Mouse (Mus musculus): ENCODE data around the gene Gm49630. TPM values are rescaled to one million over a fixed set of nuclear protein-coding genes. Genes with fewer than 3 reads are reported as not detected.
"Not testable (repeated sequence)": the region's sequence is repeated elsewhere in the genome, so short reads cannot be mapped to it uniquely, and the experiment has no call there.

Gene Gm49630
- total RNA-seq, 2 experiments from 2014 or later, result not detected

DNA sequence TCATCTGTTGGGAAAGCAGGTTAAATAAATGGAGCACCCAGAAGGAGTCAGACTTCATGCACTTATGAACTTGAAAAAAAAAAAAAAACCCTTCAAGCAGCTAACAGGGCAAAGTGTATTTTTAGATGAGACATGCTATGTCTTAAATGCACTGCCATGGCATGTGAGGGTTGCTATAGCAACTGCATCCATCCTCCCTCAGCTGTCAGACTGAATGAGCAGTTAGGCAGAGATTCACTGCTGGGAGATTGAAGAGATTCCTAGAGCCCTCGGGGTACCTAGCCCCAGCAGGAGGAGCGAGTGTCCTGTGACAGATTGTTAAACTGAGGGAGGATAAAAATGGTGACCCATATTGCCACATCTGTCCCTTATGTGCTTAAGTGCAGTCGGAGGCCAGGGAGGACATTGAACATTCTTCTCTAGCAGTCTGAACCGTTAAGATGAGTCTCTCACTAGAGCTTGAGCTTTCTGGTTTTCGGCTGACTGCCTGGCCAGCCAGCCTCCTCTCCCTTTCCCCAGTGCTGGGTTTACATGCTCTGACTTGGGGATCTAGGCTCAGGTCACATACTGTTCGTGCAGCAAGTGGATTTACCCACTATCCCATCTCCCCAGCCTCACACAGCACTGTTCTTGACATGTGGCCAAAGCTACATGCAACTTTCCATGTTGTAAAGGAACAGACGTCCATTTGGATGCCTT is 5.0 kb downstream of the Gm49630 start:
- not testable (repeated sequence) for DNase-seq

DNA sequence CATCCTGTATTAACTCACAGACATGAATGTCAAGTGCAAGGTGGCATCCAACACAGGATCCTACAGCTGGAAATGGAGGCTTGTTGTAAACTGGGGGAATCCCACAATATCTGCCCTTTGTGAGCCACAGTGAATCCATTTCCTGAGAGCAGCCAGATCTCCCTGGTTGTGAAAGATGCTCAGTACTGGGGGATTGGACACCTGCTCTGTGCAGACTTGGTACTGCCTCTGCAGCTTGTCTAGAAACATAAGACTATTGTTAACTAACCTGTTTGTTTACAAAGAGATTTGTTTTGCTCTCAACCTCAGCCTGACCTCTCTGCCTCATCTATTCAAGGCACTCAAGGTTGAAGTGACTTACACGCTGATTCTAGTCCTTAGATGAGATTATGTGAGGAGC is 5.5 kb downstream of the Gm49630 start:
- not testable (repeated sequence) for DNase-seq

DNA sequence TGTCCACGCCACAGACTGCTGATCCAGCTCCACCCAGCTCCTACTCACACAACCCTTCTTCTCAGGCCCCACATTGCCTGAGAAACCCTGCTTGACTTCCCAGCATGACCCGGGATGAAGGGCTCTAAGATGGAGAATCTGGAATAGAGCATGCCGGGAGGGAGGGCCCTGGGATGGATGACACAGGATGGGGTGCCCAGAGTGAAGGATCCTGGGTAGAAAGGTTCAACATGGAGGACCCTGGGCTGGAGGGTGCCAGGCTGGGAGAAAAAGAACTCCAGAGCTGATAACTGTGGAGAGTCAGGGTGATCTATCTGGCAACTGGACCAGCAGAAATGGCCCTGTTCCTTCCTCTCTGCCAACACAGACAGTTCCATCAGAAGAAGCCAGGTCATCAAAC is 6.2 kb downstream of the Gm49630 start:
- DNase-seq, result not testable (repeated sequence)

DNA sequence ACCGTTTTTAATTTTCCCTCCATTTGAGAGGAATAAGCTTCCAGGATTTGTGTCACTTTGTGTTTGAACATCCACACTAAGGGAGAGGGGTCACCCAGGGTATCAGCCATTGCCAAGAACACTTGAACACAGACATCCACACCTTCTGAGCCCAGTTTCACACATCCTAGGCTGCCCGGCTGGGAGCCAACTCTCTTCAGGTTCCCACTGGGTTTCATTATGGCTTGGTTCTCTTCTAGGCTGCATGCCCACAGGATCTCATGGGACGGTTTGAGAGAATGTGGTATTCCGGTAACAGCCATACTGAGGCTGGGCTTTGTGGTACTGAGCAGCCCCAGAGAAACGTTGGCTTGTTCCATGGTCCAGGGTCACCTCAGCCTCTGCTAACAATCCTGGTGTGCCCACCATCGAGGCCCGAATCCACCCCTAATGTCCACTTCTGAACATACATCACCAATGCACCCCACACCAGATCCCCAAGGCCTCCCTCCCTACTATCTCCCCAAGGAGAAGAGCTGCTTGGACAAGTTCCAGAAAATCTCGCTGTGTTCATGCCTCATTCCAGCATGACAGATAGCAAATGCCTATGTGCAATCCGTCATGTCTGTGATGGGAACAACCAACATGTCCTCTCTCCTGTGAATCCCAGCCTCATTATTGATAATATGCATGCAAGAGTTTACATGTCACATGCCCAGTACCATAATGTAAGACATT is 10.9 kb downstream of the Gm49630 start:
- DNase-seq, result not testable (repeated sequence)

DNA sequence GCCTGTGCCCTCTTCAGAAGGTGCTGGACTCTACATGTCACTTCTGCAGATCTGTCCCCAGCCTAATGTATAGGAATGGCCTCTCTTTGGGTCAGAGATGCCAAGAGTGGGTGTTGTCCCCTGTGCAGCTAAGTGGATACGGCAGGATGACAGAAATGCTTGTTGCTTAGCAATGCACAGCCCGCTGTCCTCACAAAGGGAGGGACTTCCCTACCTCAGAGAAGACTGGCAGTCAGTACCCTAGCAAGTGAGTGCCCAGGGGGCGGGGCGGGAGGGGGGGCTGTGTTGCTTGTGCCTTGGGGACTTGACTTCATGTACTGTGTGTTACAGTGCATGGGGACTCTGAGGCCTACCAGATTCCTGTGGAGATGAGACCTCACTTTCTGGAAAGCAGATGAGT is 12.0 kb downstream of the Gm49630 start:
- DNase-seq, result not testable (repeated sequence)

DNA sequence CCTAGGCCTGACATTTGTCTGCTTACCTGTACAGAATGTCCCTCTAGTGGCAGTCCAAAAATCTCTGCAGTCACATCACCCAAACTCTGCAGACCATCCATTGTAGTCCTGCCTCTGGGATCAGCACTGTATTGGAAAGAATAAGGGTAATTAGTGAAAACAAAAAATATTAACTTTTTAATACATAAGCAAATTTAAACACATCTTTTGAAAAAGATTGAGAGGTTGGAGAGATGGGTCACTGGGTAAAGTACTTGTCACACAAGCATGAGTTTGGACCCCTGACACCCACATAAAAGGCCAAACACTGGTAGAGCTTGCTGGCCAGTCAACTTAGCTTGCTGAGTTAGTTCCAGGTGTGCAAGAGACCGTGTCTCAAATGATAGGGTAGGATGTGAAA is 19.2 kb downstream of the Gm49630 start, which contains the start of gene Ttll2:
Ttll2 (minus strand) TSS at position 101 of the 400 bp plus-strand sequence.
- not testable (repeated sequence) for DNase-seq

DNA sequence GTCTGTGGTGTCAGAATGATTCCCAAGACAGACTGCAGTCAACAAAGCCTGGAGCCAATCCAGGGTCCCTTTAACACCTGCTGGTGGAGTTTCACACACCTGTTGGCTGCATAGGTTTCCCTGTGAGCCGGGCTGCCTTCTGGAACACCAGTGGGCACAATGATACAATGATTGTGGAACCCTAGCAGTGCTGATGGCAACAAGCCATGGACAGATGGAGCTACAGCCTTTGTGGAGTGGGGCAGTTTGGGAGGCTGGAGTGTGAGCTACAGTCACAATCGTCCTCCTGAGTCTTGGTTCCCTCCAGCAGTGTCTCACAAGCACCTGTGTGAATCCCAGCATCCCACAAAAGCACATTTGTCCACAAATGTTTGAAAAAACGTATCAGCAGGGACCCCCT is 23.0 kb downstream of the Gm49630 start:
- not testable (repeated sequence) for DNase-seq

DNA sequence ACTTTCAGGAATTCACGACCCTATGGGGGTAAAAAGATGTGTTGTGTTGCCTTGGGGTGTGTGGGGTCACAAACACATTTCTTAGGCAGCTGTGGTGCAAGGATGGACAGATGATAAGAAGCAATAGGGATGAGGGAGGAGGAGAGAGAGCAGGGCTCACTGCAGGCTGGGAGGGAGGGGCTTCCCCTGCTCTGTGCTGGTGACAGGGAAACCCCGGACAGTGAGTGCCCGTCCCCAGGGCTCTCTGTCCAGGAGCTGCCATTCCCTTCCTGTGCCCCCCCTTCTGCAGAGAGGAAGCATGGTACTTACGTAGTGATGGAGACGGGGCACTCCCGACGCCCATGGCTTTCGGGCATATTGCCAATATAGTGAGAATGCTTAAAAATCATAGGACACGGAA is 34.4 kb downstream of the Gm49630 start:
- DNase-seq, result not testable (repeated sequence)

DNA sequence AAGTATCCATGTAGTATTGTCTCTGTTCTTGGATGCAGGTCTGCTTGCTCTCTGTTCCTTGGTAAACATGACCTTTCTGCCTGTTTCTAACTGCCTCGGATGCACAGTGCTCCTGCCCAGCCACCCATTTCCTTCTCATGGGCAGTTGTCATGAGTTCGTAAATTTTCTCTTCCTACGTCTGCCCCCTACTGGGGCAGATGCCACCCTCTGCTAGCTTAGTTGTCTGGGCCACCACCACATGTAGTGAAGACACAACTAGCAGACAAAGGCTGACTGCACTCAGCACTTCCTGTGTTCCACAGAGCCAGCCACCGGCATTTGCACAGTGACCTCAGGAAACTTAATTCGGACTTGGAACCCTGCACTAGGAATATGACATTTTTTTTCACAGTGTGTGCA is 39.0 kb downstream of the Gm49630 start:
- not testable (repeated sequence) for DNase-seq

DNA sequence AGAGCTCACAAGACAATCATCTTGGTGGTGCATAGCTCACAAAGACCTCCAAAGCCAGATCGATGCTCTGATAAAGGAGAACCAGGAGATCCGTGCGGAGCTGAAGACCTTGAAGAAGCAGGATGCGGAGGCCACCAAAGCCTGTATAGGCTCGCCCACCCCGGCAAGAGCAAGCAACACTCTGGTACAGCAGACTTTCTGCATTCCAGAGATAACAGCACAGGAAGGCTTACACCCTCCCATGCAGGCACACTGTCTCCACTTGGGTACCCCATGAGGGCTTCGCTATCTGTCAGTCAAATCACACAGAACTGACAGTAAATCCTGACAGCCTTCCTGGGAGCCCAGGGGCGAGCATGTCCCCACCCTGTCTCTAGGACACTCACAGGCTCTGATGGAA is 45.4 kb downstream of the Gm49630 start:
- DNase-seq, result not testable (repeated sequence)

DNA sequence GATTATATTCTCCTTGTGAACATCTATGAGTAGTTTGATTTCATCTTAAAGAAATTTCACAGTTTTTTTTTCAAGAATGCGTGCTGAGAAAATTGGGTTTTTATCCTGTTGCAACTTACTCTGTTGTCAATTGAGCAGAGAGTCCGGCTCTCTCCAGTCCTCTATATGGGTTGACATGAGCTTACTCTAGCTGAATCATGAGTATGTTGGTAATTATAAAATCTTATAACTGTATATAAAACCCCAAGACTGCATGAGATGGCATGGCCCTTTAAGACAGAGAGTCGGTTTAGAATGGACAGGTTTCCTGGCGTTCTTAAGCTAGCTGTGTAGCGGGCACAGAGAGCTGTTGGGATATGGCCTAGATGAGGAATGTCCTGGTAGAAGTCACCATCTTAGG is 47.4 kb downstream of the Gm49630 start, which contains the start of gene Tcp10a:
Tcp10a (plus strand) TSS at position 301 of the 400 bp plus-strand sequence.
- not testable (repeated sequence) for DNase-seq

DNA sequence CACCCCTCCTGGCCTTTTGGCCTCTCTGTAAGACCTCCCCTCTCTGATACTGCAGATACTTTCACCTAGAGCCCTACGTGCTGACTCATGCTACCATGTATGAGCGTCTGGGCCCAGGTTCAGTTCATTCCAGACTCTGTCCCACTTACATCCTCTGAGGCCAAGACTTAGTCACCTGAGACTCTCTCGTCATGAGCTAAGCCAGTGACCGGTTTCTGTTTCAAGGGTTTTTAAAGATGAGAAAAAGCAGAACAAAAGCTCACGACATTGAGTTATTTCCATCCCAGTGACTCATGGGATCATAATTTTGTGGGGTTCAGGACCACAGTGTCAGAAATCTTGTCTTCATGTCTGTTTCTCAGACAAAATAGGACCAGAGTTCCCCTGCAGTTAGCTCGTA is 52.0 kb downstream of the Gm49630 start:
- not testable (repeated sequence) for DNase-seq

DNA sequence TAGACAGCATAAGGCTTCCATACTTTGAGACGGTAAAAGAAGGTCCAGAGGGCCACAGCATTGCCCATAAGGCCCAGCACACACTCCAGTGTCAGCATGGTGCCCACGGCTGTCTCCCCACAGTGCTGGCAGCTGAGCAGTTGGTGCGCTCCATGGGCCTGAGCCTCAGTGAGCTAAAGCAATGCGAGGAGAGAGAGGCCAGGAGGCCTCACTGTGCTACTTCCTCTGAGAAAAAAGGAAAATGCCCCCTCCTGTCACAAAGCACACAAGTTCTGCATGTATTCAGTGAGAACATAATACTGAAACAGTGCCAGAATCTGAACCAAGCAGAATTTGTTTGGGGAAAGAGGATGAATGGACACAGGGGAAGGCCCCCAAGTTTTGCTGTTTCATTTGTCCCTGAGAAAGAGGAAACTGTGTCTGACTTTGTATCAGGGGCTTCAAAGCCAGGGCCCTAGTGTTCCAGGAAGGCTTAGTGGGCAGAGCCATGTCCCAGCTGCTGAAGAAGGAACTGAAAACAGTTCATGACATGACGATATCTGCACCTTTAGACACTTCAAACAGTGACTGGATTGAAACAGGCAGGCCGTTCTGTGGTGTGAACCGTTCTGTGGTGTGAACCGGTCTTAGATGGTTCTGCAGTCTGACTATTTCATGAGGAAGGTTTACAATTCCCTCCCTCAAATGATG is 55.9 kb downstream of the Gm49630 start:
- not testable (repeated sequence) for DNase-seq

DNA sequence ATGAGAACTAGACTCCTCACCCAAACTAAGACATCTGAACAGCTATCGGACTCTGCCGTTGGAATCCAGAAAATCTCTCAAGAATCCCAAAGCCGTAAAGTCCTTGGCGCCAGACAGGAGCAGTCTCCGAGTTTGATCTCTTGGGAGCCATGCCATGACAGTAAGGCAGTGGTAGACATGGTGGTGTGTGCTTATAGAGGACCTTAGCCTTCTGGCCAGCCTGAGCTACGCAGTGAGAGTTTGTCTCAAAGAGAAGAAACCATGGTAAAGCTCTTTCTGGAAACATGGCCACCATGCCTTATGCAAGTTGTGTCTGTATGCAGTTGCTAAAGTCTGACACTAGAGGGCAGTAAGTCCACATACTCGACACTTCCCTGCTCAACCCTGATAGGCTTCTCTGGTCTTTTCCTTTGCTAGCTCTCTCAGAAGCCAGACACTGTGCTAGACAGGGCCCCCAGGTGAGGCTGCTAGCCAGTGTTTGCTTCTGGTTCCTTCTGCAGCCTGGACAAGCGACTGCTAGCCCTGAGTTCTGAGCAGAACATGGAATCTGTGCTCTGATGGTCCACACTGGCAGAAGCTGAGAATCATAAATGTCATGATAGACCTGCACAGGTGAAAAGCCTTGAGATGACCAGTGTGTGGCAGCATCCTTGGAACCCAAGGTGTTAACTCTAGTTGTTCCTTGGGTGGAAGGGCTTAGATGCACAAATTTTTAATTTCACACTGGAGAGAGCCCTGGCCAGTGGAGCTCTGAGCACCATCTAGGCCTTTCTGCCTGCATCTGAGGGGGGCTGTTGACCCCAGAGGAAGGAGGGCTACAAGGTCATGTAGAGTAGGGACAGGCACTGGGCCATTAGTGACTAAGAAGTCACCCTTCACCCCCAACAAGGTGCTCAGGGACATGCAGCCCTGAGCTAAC is 65.2 kb downstream of the Gm49630 start:
- peak; percentile 52 to 54 for DNase-seq

Other genes starting within 250 kb of the Gm49630 start
- gene Rps6ka2, start 201.9 kb downstream of the Gm49630 start, total RNA-seq (2021), result 10 to 100 TPM; 30.5 to 38.3 TPM
- under 1 TPM in 1 of 2 experiments, not detected in 1; 0.23 TPM for gene Tcp10a, start 47.3 kb downstream of the Gm49630 start, total RNA-seq (2021)
- not detected for gene Ttll2, start 19.3 kb downstream of the Gm49630 start, total RNA-seq (2021)
- gene Unc93a2, start 13.5 kb upstream of the Gm49630 start, total RNA-seq (2021), result not detected

All from layer of hippocampus, postnatal 36 days (tissue).